8 mouse cellular contexts compared by ENCODE assay signal in genomic region chr13:103109872-103110271, GRCm38 (mm10).
A peak's percentile ranks its signal among the peaks of the same experiment; 100 is the strongest.
DNase-seq lines count a peak whose midpoint lies in the region; ATAC-seq and TF ChIP-seq lines count a peak whose summit lies in the region.

No protein-coding gene starts in this region.

- no peaks in the 10 kb centered on the region for H3K36me3 ChIP-seq in thymus, adult 2 months (ENCODE audit: control insufficient read depth, insufficient read depth, low read length)
- no peaks in the 10 kb centered on the region for H3K36me3 ChIP-seq in forebrain, postnatal 0 days (ENCODE audit: insufficient read depth)
- H3K36me3 ChIP-seq in intestine, embryonic 15.5 days: no peaks in the 10 kb centered on the region
- H3K36me3 ChIP-seq in limb, embryonic 11.5 days (ENCODE audit: control insufficient read depth, insufficient read depth, low read length): no peaks in the 10 kb centered on the region

- no peak for TF ChIP-seq CTCF in thymus, adult 2 months (IDR thresholded peaks at IDR 0.05; ENCODE audit: borderline replicate concordance, control insufficient read depth, extremely low read depth, insufficient read depth, low read length, poor library complexity)
- TF ChIP-seq CTCF in forebrain, postnatal 0 days (IDR thresholded peaks at IDR 0.05; ENCODE audit: low read depth): peak; percentile 98

- peak; percentile 68 for ATAC-seq in forebrain, postnatal 0 days
- ATAC-seq in intestine, embryonic 15.5 days: peak; percentile 51; the same call in 1 of the 2 replicates
- no peak for ATAC-seq in limb, embryonic 11.5 days (ENCODE audit: insufficient number of reproducible peaks, low FRiP score, low TSS enrichment, low read depth)

- H3K4me2 ChIP-seq in forebrain, postnatal 0 days (ENCODE audit: low read depth): peak overlapping the region; percentile 11; the same call in 1 of the 2 replicates
- no peak overlapping the region for H3K4me2 ChIP-seq in intestine, embryonic 15.5 days (replicated peaks)
- H3K4me2 ChIP-seq in limb, embryonic 11.5 days (ENCODE audit: low read depth, severe bottlenecking): no peak overlapping the region

- no peak overlapping the region for H3K9ac ChIP-seq in forebrain, postnatal 0 days
- H3K9ac ChIP-seq in intestine, embryonic 15.5 days: no peak overlapping the region
- no peak overlapping the region for H3K9ac ChIP-seq in limb, embryonic 11.5 days (ENCODE audit: low read length)

- H3K4me1 ChIP-seq in thymus, adult 2 months (replicated peaks; ENCODE audit: control insufficient read depth, insufficient read depth, low read length): no peaks in the 10 kb centered on the region
- H3K4me1 ChIP-seq in forebrain, postnatal 0 days (ENCODE audit: insufficient read depth): no peaks in the 10 kb centered on the region; the same call in 1 of the 2 replicates
- H3K4me1 ChIP-seq in intestine, embryonic 15.5 days (replicated peaks): peaks cover 9% of the 10 kb centered on the region
- H3K4me1 ChIP-seq in limb, embryonic 11.5 days (ENCODE audit: control insufficient read depth, insufficient read depth, low read length): no peaks in the 10 kb centered on the region

- no peak overlapping the region for H3K27ac ChIP-seq in thymus, adult 2 months (ENCODE audit: control insufficient read depth, insufficient read depth, low read length)
- no peak overlapping the region for H3K27ac ChIP-seq in forebrain, postnatal 0 days (ENCODE audit: low read depth, low read length)
- H3K27ac ChIP-seq in intestine, embryonic 15.5 days: no peak overlapping the region
- no peak overlapping the region for H3K27ac ChIP-seq in limb, embryonic 11.5 days (replicated peaks; ENCODE audit: low read depth, low read length)

- TF ChIP-seq POLR2A in thymus, adult 2 months (IDR thresholded peaks at IDR 0.05; ENCODE audit: control insufficient read depth, extremely low read depth, insufficient read depth, low read length, poor library complexity): no peak

- peak; percentile 37 for DNase-seq in thymus, adult 2 months
- DNase-seq in thymus, adult 18-20 months: no peak
- DNase-seq in cerebellum, adult 18-20 months: peak; percentile 42 to 69
- peak; percentile 87 for DNase-seq in forebrain, postnatal 0 days
- peak; percentile 86 for DNase-seq in limb, embryonic 11.5 days (ENCODE audit: low spot score)
- DNase-seq in naive thymus-derived CD4-positive, alpha-beta T cell, adult 2 months (ENCODE audit: low read depth): peak; percentile 57
- peak; percentile 83 for DNase-seq in testis, postnatal 10 days (ENCODE audit: low spot score)

- H3K9me3 ChIP-seq in forebrain, postnatal 0 days (ENCODE audit: low read length): no peaks in the 10 kb centered on the region
- H3K9me3 ChIP-seq in intestine, embryonic 15.5 days: no peaks in the 10 kb centered on the region
- no peaks in the 10 kb centered on the region for H3K9me3 ChIP-seq in limb, embryonic 11.5 days (ENCODE audit: control insufficient read depth, low read length)

- no peaks in the 10 kb centered on the region for H3K27me3 ChIP-seq in thymus, adult 2 months (ENCODE audit: control insufficient read depth, insufficient read depth, low read length)
- no peaks in the 10 kb centered on the region for H3K27me3 ChIP-seq in forebrain, postnatal 0 days (ENCODE audit: insufficient read depth, low read length)
- no peaks in the 10 kb centered on the region for H3K27me3 ChIP-seq in intestine, embryonic 15.5 days (replicated peaks)
- H3K27me3 ChIP-seq in limb, embryonic 11.5 days (ENCODE audit: control insufficient read depth, insufficient read depth, low read length): no peaks in the 10 kb centered on the region

- 31% methylated on average over 10 of the region's 10 CpGs for WGBS in thymus, adult 2 months
- WGBS in forebrain, postnatal 0 days: 21% methylated on average over 10 of the region's 10 CpGs
- 32% methylated on average over 10 of the region's 10 CpGs for WGBS in intestine, embryonic 15.5 days
- 34% methylated on average over 10 of the region's 10 CpGs for WGBS in limb, embryonic 11.5 days

- H3K4me3 ChIP-seq in thymus, adult 2 months (ENCODE audit: control insufficient read depth, insufficient read depth, low read length): no peak overlapping the region
- H3K4me3 ChIP-seq in forebrain, postnatal 0 days (ENCODE audit: low read depth, low read length): no peak overlapping the region
- no peak overlapping the region for H3K4me3 ChIP-seq in intestine, embryonic 15.5 days (replicated peaks)
- H3K4me3 ChIP-seq in limb, embryonic 11.5 days (ENCODE audit: low read depth, low read length): no peak overlapping the region

Comparison
In these comparisons a context has a peak if more than half of its experiments do, and no peak if none do; other contexts are left out.
1. DNase-seq: peak in thymus, adult 2 months (single experiment), cerebellum, adult 18-20 months (2 of 2), forebrain, postnatal 0 days (single experiment), limb, embryonic 11.5 days (single experiment), naive thymus-derived CD4-positive, alpha-beta T cell, adult 2 months (single experiment) and testis, postnatal 10 days (single experiment); none in thymus, adult 18-20 months (0 of 2).